Mouse (Mus musculus): Measurements from ENCODE around the gene Pde11a. TPM values are rescaled to one million over a fixed set of nuclear protein-coding genes. Genes with fewer than 3 reads are reported as not detected.

The Pde11a gene
- total RNA-seq, 2 experiments from 2014 or later, result 0.14 to 0.43 TPM

GRCm38 (mm10) chr2:75950685-75951084 lies 387.9 kb downstream of the Pde11a start:
- DNase-seq, result no peak

Small RNAs within 50 kb of the gene (microRNA-seq; reads per million reads assigned to microRNA genes)
- 0 reads per million in 2 experiments for gene Gm44337

Other genes with a start within 250 kb of the Pde11a start
- gene Cyct, start 21.7 kb upstream of the Pde11a start, total RNA-seq (2021), result under 1 TPM in 1 of 2 experiments, not detected in 1; 0.88 TPM
- 10 to 100 TPM; 35.9 to 36.0 TPM for gene Rbm45, start 31.2 kb upstream of the Pde11a start, total RNA-seq (2021)
- 1 to 10 TPM; 4.7 to 5.0 TPM for gene Osbpl6, start 67.7 kb upstream of the Pde11a start, total RNA-seq (2021)

Measured in heart, postnatal 4 days (tissue).